Mouse (Mus musculus) bone marrow macrophage, adult 2 months (primary cell): ENCODE data around the gene Zfp663.

Experiments
- CTCF ChIP-seq: IDR thresholded peaks from 2 replicates; pipeline ENCODE4 v1.5.1; 2012; ENCODE audit warnings: low read depth, mild to moderate bottlenecking, low read length, moderate library complexity
- POLR2A ChIP-seq: IDR thresholded peaks from 2 replicates; pipeline ENCODE4 v1.6.1; 2012; ENCODE audit warnings: mild to moderate bottlenecking, low read depth, low read length, borderline replicate concordance

DNA sequence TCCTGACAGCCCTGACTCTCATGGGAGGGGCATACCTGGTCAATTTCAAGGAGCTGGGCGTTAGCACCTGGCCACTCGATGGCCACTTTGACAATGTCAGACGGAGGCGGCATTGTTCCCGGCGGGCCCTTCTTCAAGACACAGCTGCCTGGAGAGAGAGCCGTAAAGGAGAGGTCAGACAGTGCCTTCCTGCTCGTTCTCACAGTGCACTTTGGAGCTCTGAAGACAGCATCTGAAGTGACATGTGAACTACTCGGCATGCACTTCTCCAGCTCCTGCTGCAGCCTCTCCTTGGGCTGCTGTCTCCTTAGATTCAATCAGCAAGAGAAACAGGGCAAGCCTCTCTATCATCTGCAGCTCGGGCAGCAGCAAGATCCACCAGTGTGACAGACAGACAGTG, 52.3 kb downstream of the Zfp663 start:
- no peak for TF ChIP-seq CTCF
- TF ChIP-seq POLR2A = no peak
